Mouse (Mus musculus): ENCODE results near the gene Vmn2r50. TPM values are rescaled to one million over a fixed set of nuclear protein-coding genes. Genes with fewer than 3 reads are reported as not detected.
"Not testable (repeated sequence)": the region's sequence is repeated elsewhere in the genome, so short reads cannot be mapped to it uniquely, and the experiment has no call there.

The Vmn2r50 gene
- polyA plus RNA-seq (2015; fragmentation: Nextera tagmentation; extraction: Ambion mirVana), result not detected in 2 replicates

DNA sequence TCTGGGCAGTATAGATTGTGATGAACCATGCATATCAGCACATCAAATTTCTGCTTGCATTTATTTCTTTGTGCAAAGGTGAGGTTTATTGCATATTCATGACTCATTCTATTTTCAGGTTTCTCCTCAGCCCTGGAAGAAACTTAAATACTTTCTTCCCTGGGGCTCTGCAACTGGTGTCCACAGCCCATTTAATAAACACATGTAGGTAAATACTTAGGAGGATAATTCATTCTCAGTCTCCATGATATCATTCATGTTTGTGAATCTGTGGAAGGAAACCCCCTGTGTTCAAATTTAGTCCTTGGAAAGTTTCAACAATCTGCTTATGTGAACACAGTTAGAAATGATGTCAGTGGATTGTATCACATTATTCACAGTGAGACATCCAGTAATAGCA lies at the start of gene Vmn2r50:
Vmn2r50 (minus strand) TSS at position 101 of the 400 bp plus-strand sequence.
- not testable (repeated sequence) for H3K4me3 ChIP-seq (replicated peaks; ENCODE audit: low read length); H3K4me1 ChIP-seq (ENCODE audit: control insufficient read depth, insufficient read depth, low read length); H3K9ac ChIP-seq (ENCODE audit: low read length); ATAC-seq (ENCODE audit: insufficient read depth, low FRiP score); H3K36me3 ChIP-seq (ENCODE audit: control insufficient read depth, insufficient read depth, low read length); H3K9me3 ChIP-seq (replicated peaks; ENCODE audit: control insufficient read depth, low read length); H3K27me3 ChIP-seq (ENCODE audit: control insufficient read depth, insufficient read depth, low read length); H3K4me2 ChIP-seq (ENCODE audit: low read depth, low read length); H3K27ac ChIP-seq (ENCODE audit: low read length)

DNA sequence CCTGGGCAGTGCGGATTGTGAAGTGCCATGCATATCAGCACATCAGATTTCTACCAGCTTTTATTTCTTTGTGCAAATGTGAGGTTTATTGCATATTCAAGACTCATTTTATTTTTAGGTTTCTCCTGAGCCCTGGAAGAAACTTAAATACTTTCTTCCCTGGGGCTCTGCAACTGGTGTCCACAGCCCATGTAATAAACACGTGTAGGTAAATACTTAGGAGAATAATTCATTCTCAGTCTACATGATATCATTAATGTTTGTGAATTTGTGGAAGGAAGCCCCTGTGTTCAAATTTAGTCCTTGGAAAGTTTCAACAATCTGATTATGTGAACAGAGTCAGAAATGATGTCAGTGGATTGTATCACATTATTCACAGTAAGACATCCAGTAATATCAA lies 60.9 kb downstream of the Vmn2r50 start, which contains the start of gene Vmn2r49:
Vmn2r49 (minus strand) TSS at position 101 of the 400 bp plus-strand sequence.
- H3K9ac ChIP-seq (ENCODE audit: low read length); H3K4me1 ChIP-seq (ENCODE audit: control insufficient read depth, insufficient read depth, low read length); ATAC-seq (ENCODE audit: insufficient read depth, low FRiP score); H3K9me3 ChIP-seq (replicated peaks; ENCODE audit: control insufficient read depth, low read length); H3K4me3 ChIP-seq (replicated peaks; ENCODE audit: low read length); H3K27ac ChIP-seq (ENCODE audit: low read length); H3K27me3 ChIP-seq (ENCODE audit: control insufficient read depth, insufficient read depth, low read length); H3K36me3 ChIP-seq (ENCODE audit: control insufficient read depth, insufficient read depth, low read length); H3K4me2 ChIP-seq (ENCODE audit: low read depth, low read length): not testable (repeated sequence)
- WGBS, result no CpG with 5 or more reads among the region's 2 CpGs

Other genes with a start within 250 kb of the Vmn2r50 start
- gene Vmn2r47, start 212.0 kb downstream of the Vmn2r50 start, polyA plus RNA-seq (2015; fragmentation: Nextera tagmentation; extraction: Ambion mirVana), result not detected in 2 replicates
- not detected in 2 replicates for gene Vmn2r48, start 99.7 kb downstream of the Vmn2r50 start, polyA plus RNA-seq (2015; fragmentation: Nextera tagmentation; extraction: Ambion mirVana)
- not detected in 2 replicates for gene Vmn2r49, start 61.0 kb downstream of the Vmn2r50 start, polyA plus RNA-seq (2015; fragmentation: Nextera tagmentation; extraction: Ambion mirVana)
- not detected in 2 replicates for gene Vmn2r51, start 52.4 kb upstream of the Vmn2r50 start, polyA plus RNA-seq (2015; fragmentation: Nextera tagmentation; extraction: Ambion mirVana)
- not detected in 2 replicates for gene Vmn2r52, start 123.3 kb upstream of the Vmn2r50 start, polyA plus RNA-seq (2015; fragmentation: Nextera tagmentation; extraction: Ambion mirVana)
- gene Vmn1r66, start 224.7 kb upstream of the Vmn2r50 start, polyA plus RNA-seq (2015; fragmentation: Nextera tagmentation; extraction: Ambion mirVana), result not detected in 2 replicates

All from stomach, embryonic 16.5 days (tissue).